Comparison of ENCODE assay signal across 16 mouse cellular contexts in genomic region chr3:108423006-108423405, GRCm38 (mm10). TPM values are rescaled to one million over a fixed set of nuclear protein-coding genes. Genes with fewer than 3 reads are reported as not detected.
DNase-seq lines count a peak whose midpoint lies in the region; ATAC-seq and TF ChIP-seq lines count a peak whose summit lies in the region.
"Had no signal": no experiment of that assay in that cellular context is flagged by ENCODE, and none has a peak within 500 bp of the region (broad histone marks: within the 10 kb centered on the region; RNA-seq: fewer than 3 reads in every experiment).

No protein-coding gene starts in this region.

- 30% methylated on average over 6 of the region's 6 CpGs for WGBS in forebrain, embryonic 15.5 days
- WGBS in hindbrain, postnatal 0 days, result 14% methylated on average over 6 of the region's 6 CpGs

- peaks cover 26% of the 10 kb centered on the region for H3K36me3 ChIP-seq in forebrain, embryonic 15.5 days
- peaks cover 21% of the 10 kb centered on the region for H3K36me3 ChIP-seq in hindbrain, postnatal 0 days (ENCODE audit: insufficient read depth, low read length)

- peak; percentile 27 to 39 for DNase-seq in cerebellum, postnatal 10 days
- DNase-seq in MN1 (ENCODE audit: low spot score) (peak; percentile 20), liver (no peak)
- DNase-seq in hindbrain, postnatal 0 days (ENCODE audit: low spot score), result peak; percentile 19
- no peak for DNase-seq in gastrocnemius, adult 2 months
- no peak for DNase-seq in kidney, adult 18-20 months
- DNase-seq: gastrocnemius, postnatal 10 days; heart, postnatal 4 days had no signal

- TF ChIP-seq CTCF in hindbrain, postnatal 0 days (IDR thresholded peaks at IDR 0.05; ENCODE audit: low read depth), result no peak
- no peak for TF ChIP-seq CTCF in gastrocnemius, adult 2 months (IDR thresholded peaks at IDR 0.05)

- no peaks in the 10 kb centered on the region for H3K9me3 ChIP-seq in forebrain, embryonic 15.5 days
- no peaks in the 10 kb centered on the region for H3K9me3 ChIP-seq in hindbrain, postnatal 0 days (ENCODE audit: low read length)
- H3K9me3 ChIP-seq: heart, embryonic 10.5 days; megakaryocyte, embryonic 14.5 days had no signal

- ATAC-seq in cerebellum, adult (ENCODE audit: insufficient number of reproducible peaks, low FRiP score, low TSS enrichment), result no peak
- peak; percentile 23 for ATAC-seq in forebrain, embryonic 15.5 days (replicated peaks)
- ATAC-seq in hindbrain, postnatal 0 days, result 0 out of 2 replicates have a peak, but pooled peaks have one; percentile 6

- H3K27me3 ChIP-seq in forebrain, embryonic 15.5 days, result no peaks in the 10 kb centered on the region
- H3K27me3 ChIP-seq in hindbrain, postnatal 0 days (ENCODE audit: insufficient read depth, low read length), result no peaks in the 10 kb centered on the region

- peak overlapping the region; percentile 48 for H3K4me2 ChIP-seq in forebrain, embryonic 15.5 days (replicated peaks)
- peak overlapping the region; percentile 53; the same call in 1 of the 2 replicates for H3K4me2 ChIP-seq in hindbrain, postnatal 0 days (ENCODE audit: low read depth, low read length)

- intact Hi-C loops in gastrocnemius, adult 2 months (cut with DNase I), result no loop called here

- peak overlapping the region; percentile 80 for H3K27ac ChIP-seq in forebrain, embryonic 15.5 days (replicated peaks)
- H3K27ac ChIP-seq in hindbrain, postnatal 0 days, result no peak overlapping the region
- no peak overlapping the region for H3K27ac ChIP-seq in gastrocnemius, adult 2 months
- H3K27ac ChIP-seq: heart, embryonic 10.5 days had no signal

- no peak overlapping the region for H3K9ac ChIP-seq in forebrain, embryonic 15.5 days (replicated peaks)
- peak overlapping the region; percentile 21; the same call in 1 of the 2 replicates for H3K9ac ChIP-seq in hindbrain, postnatal 0 days (replicated peaks; ENCODE audit: low read length)

- no peak overlapping the region for H3K4me3 ChIP-seq in forebrain, embryonic 15.5 days
- no peak overlapping the region for H3K4me3 ChIP-seq in hindbrain, postnatal 0 days (ENCODE audit: low read length)
- no peak overlapping the region for H3K4me3 ChIP-seq in gastrocnemius, adult 2 months
- H3K4me3 ChIP-seq: erythroblast, embryonic 14.5 days; left cerebral cortex, adult 2 months; megakaryocyte, embryonic 14.5 days had no signal

- peaks cover 32% of the 10 kb centered on the region for H3K4me1 ChIP-seq in forebrain, embryonic 15.5 days
- peaks cover 20% of the 10 kb centered on the region for H3K4me1 ChIP-seq in hindbrain, postnatal 0 days (ENCODE audit: insufficient read depth, low read length)

RNA-seq across cellular contexts. Expression of gene Celsr2, which starts 7.7 kb away (rescaled TPM):
- polyA plus RNA-seq in forebrain, embryonic 15.5 days (2015; fragmentation: Nextera tagmentation; extraction: Ambion mirVana), result 49.1 and 52.8 TPM in 2 replicates
- total RNA-seq in hindbrain, postnatal 0 days (2014; rRNA removed), result 94.8 and 95.3 TPM in 2 replicates
- polyA plus RNA-seq in hindbrain, postnatal 0 days (2015; fragmentation: Nextera tagmentation; extraction: Ambion mirVana), result 28.1 and 30.6 TPM in 2 replicates
- total RNA-seq in gastrocnemius, adult 2 months (2021), result 1 to 10 TPM; 6.4 to 8.8 TPM

RNA-seq across cellular contexts. Expression of gene Sars, which starts 22.0 kb away (rescaled TPM):
- 221 and 222 TPM in 2 replicates for polyA plus RNA-seq in forebrain, embryonic 15.5 days (2015; fragmentation: Nextera tagmentation; extraction: Ambion mirVana)
- total RNA-seq in hindbrain, postnatal 0 days (2014; rRNA removed), result 122 and 137 TPM in 2 replicates
- 214 and 223 TPM in 2 replicates for polyA plus RNA-seq in hindbrain, postnatal 0 days (2015; fragmentation: Nextera tagmentation; extraction: Ambion mirVana)
- 100 to 1,000 TPM; 116 to 135 TPM for total RNA-seq in gastrocnemius, adult 2 months (2021)

RNA-seq across cellular contexts. Expression of gene Psrc1, which starts 39.4 kb away (rescaled TPM):
- polyA plus RNA-seq in forebrain, embryonic 15.5 days (2015; fragmentation: Nextera tagmentation; extraction: Ambion mirVana), result 35.6 and 41.5 TPM in 2 replicates
- 11.0 and 15.0 TPM in 2 replicates for total RNA-seq in hindbrain, postnatal 0 days (2014; rRNA removed)
- 8.4 and 11.0 TPM in 2 replicates for polyA plus RNA-seq in hindbrain, postnatal 0 days (2015; fragmentation: Nextera tagmentation; extraction: Ambion mirVana)
- total RNA-seq in gastrocnemius, adult 2 months (2021), result not detected
- total RNA-seq: liver, adult 2 months had no signal

RNA-seq across cellular contexts. Expression of gene Mybphl, which starts 58.3 kb away (rescaled TPM):
- not detected in 2 replicates for polyA plus RNA-seq in forebrain, embryonic 15.5 days (2015; fragmentation: Nextera tagmentation; extraction: Ambion mirVana)
- 0.36 TPM in 1 of 2 replicates, not detected in the other for total RNA-seq in hindbrain, postnatal 0 days (2014; rRNA removed)
- polyA plus RNA-seq in hindbrain, postnatal 0 days (2015; fragmentation: Nextera tagmentation; extraction: Ambion mirVana), result 0.11 and 0.19 TPM in 2 replicates
- not detected for total RNA-seq in gastrocnemius, adult 2 months (2021)
- total RNA-seq: gastrocnemius, postnatal 10 days; liver, adult 2 months had no signal
- polyA plus RNA-seq: cerebellum, adult 2 months; erythroblast, embryonic 14.5 days; liver, adult 2 months had no signal

Comparison
In these comparisons a context has a peak if more than half of its experiments do, and no peak if none do; other contexts are left out.
1. DNase-seq: peak in cerebellum, postnatal 10 days (2 of 2), MN1 (single experiment) and hindbrain, postnatal 0 days (single experiment); none in gastrocnemius, adult 2 months (single experiment), liver (single experiment) and kidney, adult 18-20 months (single experiment).
2. RNA of gene Psrc1, which starts 39.4 kb away (total RNA-seq): 11.0 to 15.0 TPM in hindbrain, postnatal 0 days; not detected in gastrocnemius, adult 2 months; every median in the first group is over 10 times any median in the second.